Mouse (Mus musculus) midbrain, embryonic 16.5 days (tissue): ENCODE data around the gene Nmnat2. TPM values are rescaled to one million over a fixed set of nuclear protein-coding genes. Genes with fewer than 3 reads are reported as not detected.

Experiments used
- ATAC-seq: fragments of 200-750 bp; cut with Nextera tagmentation; 2 replicates; pipeline ENCODE4 v1.8.0; 2017; ENCODE audit warnings: moderate TSS enrichment
- H3K27ac ChIP-seq: fragments of 300-500 bp; sonication (generic); 2 replicates; pipeline ENCODE4 v1.5.1; 2014; ENCODE audit warnings: mild to moderate bottlenecking, low read length, mixed read lengths
- H3K27me3 ChIP-seq: fragments of 300-500 bp; sonication (generic); 2 replicates; pipeline ENCODE4 v1.6.1; 2014; ENCODE audit warnings: low read depth, low read length, mixed read lengths; ENCODE audit not compliant: control insufficient read depth, insufficient read depth
- H3K36me3 ChIP-seq: fragments of 300-500 bp; sonication (generic); 2 replicates; pipeline ENCODE4 v1.6.1; 2014; ENCODE audit warnings: mild to moderate bottlenecking, low read length, moderate library complexity, mixed read lengths; ENCODE audit not compliant: control insufficient read depth, insufficient read depth
- H3K4me1 ChIP-seq: fragments of 300-500 bp; sonication (generic); 2 replicates; pipeline ENCODE4 v1.6.1; 2014; ENCODE audit warnings: mild to moderate bottlenecking, low read length, mixed read lengths; ENCODE audit not compliant: control insufficient read depth, insufficient read depth
- H3K4me2 ChIP-seq: fragments of 300-500 bp; sonication (generic); 2 replicates; pipeline ENCODE4 v1.6.1; 2014; ENCODE audit warnings: mild to moderate bottlenecking, low read length, mixed read lengths
- H3K4me3 ChIP-seq: fragments of 300-500 bp; sonication (generic); 2 replicates; pipeline ENCODE4 v1.5.1; 2014; ENCODE audit warnings: low read depth, mild to moderate bottlenecking, low read length, moderate library complexity, mixed read lengths
- H3K9ac ChIP-seq: fragments of 300-500 bp; sonication (generic); 2 replicates; pipeline ENCODE4 v1.6.1; 2014; ENCODE audit warnings: low read depth, low read length, mixed read lengths
- H3K9me3 ChIP-seq: fragments of 300-500 bp; sonication (generic); replicated peaks from 2 replicates; pipeline ENCODE4 v1.6.1; 2014; ENCODE audit warnings: mild to moderate bottlenecking, low read length, mixed read lengths; ENCODE audit not compliant: control insufficient read depth, poor library complexity, severe bottlenecking
- WGBS: fragments of 180-500 bp; shearing (Covaris S2); extraction: QIAGEN DNeasy Blood & Tissue Kit; methylation state at CpG from one replicate; pipeline ENCODE4 v1.1.7; 2014; 5-methylcytosine and 5-hydroxymethylcytosine counted together
- polyA plus RNA-seq: library from polyadenylated mRNA; unstranded; fragments of >200 nt; fragmentation: Nextera tagmentation; extraction: Ambion mirVana; gene quantifications from 2 replicates; pipeline ENCODE4 v1.2.1, GENCODE M21; 2015

Gene Nmnat2
- polyA plus RNA-seq, 1 experiment from 2014 or later, result 92.9 TPM

- 85% methylated on average over 5 of the region's 5 CpGs for WGBS
- Histone ChIP-seq H3K27ac (no peak overlapping the region), H3K4me3 (no peak overlapping the region), H3K36me3 (0 out of 2 replicates have a peak, but pooled peaks cover 3% of the 10 kb centered on the region), H3K4me1 (no peaks in the 10 kb centered on the region), H3K9ac (no peak overlapping the region), H3K9me3 (no peaks in the 10 kb centered on the region), H3K27me3 (no peaks in the 10 kb centered on the region), H3K4me2 (no peak overlapping the region)
- ATAC-seq, result no peak
Observed at GRCm38 (mm10) chr1:153087771-153088170, 133.0 kb downstream of the Nmnat2 start.

DNA sequence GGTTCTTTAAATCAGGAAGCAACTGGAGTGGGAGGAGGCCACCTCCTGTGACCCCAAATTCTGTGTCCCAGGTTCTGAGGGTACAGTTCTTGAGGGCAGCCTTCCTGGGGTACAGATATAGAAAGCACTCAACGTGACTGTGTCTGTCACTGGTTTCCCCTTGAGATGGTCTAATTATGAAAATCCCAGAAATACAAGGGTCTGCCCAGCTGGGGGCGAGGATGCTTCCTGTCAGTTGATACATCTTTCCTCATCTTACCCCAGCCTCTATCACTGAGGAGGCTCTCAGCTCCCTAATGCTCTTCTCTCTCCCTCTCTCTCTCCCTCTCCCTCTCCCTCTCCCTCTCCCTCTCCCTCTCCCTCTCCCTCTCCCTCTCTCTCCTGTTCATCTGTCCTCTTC, 135.3 kb downstream of the Nmnat2 start:
- Histone ChIP-seq H3K27me3 (no peaks in the 10 kb centered on the region; the same call in 1 of the 2 replicates), H3K9ac (no peak overlapping the region), H3K27ac (no peak overlapping the region), H3K9me3 (no peaks in the 10 kb centered on the region), H3K4me3 (no peak overlapping the region), H3K36me3 (peaks cover 3% of the 10 kb centered on the region; the same call in 1 of the 2 replicates), H3K4me2 (no peak overlapping the region), H3K4me1 (no peaks in the 10 kb centered on the region)
- no peak for ATAC-seq
- WGBS, result 66% methylated on average over 2 of the region's 2 CpGs

DNA sequence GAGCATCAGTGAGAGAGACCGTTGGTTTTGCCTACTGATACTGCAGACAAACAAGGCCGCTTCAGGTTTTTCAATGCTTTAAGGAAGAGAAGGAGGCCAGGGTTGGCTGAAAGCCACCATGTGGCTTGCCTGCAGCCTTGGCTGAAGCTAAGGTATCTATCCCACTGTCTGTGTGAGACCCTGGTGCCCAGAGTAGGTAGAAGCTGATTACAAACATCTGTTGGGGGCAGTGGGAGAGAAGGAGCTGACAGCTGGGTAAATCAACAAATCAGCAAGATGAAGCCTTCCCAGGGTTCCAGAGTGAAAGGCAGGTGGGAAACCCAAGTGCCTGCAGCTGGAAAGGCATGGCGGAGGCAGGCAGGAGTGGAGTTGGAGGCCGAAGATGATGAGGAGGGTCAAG, 136.0 kb downstream of the Nmnat2 start:
- Histone ChIP-seq H3K36me3 (peaks cover 3% of the 10 kb centered on the region; the same call in 1 of the 2 replicates), H3K4me2 (no peak overlapping the region), H3K27me3 (no peaks in the 10 kb centered on the region; the same call in 1 of the 2 replicates), H3K9me3 (no peaks in the 10 kb centered on the region), H3K27ac (no peak overlapping the region), H3K4me3 (no peak overlapping the region), H3K4me1 (no peaks in the 10 kb centered on the region; the same call in 1 of the 2 replicates), H3K9ac (no peak overlapping the region)
- WGBS, result 92% methylated on average over 4 of the region's 4 CpGs
- no peak for ATAC-seq

DNA sequence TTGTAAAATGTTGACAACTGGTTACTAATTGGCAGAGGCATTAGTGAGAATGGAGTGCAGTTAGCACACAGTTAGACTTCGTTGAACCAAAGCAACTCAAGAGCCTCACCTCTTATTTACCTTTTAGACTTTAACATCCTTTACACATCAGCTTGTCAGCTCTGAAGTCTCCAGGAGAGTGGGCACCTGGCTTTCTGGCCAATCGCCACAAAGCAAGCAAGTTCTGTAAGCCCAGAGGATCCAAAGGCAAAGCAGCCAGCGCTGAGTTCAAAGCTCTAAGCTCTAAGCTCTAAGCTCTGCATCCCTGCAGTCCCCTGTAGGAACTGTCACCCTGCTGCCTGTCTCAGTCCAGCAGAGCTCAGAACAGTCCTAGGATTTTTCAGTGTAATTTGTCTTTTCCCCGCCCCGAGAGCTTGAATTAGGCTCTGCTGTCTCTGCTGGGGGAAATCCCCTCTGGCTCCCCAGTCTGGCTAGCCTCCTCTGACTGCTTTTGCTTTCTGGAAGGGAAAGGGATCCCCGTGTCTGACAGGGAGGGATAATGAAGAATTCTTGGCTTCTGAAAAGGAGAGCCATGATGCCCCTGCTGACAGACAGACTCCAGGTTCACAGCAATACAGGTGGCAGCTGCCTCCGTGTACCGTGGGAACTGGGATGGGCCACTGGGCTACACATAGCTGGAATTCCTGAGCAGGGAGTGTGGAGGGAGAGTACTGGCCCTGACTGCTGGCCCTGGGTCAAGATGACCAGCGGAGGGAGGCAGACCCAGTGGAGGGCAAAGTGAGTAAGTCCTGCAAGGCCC, 136.8 kb downstream of the Nmnat2 start:
- peaks cover 4% of the 10 kb centered on the region; the same call in 1 of the 2 replicates for H3K4me1 ChIP-seq
- no peaks in the 10 kb centered on the region; the same call in 1 of the 2 replicates for H3K27me3 ChIP-seq
- no peaks in the 10 kb centered on the region for H3K9me3 ChIP-seq
- H3K4me3 ChIP-seq, result no peak overlapping the region
- peaks cover 3% of the 10 kb centered on the region; the same call in 1 of the 2 replicates for H3K36me3 ChIP-seq
- peak; percentile 55 for ATAC-seq
- 32% methylated on average over 9 of the region's 9 CpGs for WGBS
- no peak overlapping the region for H3K4me2 ChIP-seq
- H3K27ac ChIP-seq, result no peak overlapping the region; the same call in 1 of the 2 replicates
- H3K9ac ChIP-seq, result no peak overlapping the region

DNA sequence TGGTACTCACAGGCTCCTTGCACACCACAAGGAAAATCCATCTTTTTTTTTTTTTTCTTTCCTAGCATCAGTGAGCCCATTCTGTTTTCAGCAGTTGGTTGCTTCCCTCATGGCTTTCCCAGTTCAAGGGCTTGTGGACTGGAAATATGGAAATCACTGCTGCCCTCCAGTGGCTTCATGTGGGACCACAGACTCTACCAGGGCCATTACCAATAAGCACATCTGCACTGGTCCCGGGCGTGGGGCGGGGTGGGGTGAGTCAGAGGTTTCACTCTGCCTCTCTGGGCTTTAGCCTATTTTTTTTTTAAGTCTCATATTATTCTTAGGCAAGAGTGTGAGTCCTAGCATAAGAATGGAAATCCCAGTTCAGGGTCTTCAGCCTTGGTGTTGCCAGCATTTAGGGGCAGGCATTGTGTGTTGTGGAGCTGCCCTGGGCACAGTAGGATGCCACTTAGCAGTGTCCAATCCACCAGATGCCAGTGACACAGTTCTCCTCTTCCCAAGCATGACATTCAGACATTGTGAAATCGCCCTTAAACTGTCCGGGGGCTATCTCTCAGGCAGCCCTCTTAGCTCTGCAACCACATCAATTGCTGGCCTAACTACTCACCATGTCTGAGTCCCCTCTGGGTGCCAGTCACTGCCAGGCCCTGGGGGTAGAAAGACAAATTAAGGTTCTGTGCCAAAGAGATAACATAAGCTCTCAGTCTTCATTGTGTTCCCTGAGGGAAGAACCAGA, 137.6 kb downstream of the Nmnat2 start:
- no peak overlapping the region for H3K4me2 ChIP-seq
- peak; percentile 75 for ATAC-seq
- no peaks in the 10 kb centered on the region; the same call in 1 of the 2 replicates for H3K27me3 ChIP-seq
- H3K4me3 ChIP-seq, result no peak overlapping the region
- no peak overlapping the region for H3K27ac ChIP-seq
- no peaks in the 10 kb centered on the region for H3K9me3 ChIP-seq
- peaks cover 5% of the 10 kb centered on the region; the same call in 1 of the 2 replicates for H3K36me3 ChIP-seq
- H3K4me1 ChIP-seq, result peaks cover 4% of the 10 kb centered on the region; the same call in 1 of the 2 replicates
- H3K9ac ChIP-seq, result no peak overlapping the region
- 62% methylated on average over 5 of the region's 5 CpGs for whole genome bisulfite sequencing

DNA sequence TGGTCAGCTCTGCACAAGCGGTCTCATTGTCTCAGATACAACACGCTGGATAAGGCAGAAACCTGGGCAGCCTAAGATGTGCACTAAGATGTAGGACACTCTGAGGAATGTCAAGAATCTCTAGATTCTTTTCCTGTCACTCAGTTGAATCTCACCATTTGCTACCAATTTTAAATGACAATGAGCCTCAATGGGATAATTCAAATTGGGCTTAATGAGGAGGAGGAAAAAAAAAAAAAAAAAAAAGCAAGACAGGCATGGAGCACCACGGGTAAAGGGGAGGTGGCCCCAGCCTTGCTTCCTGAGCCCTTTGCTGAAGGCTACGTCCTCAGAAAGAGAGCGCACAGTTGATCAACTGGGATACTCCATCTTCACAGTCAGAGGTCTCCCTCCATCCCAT, 138.4 kb downstream of the Nmnat2 start:
- H3K9me3 ChIP-seq, result no peaks in the 10 kb centered on the region
- no peaks in the 10 kb centered on the region; the same call in 1 of the 2 replicates for H3K27me3 ChIP-seq
- H3K4me2 ChIP-seq, result no peak overlapping the region
- peaks cover 4% of the 10 kb centered on the region; the same call in 1 of the 2 replicates for H3K4me1 ChIP-seq
- no peak overlapping the region for H3K27ac ChIP-seq
- WGBS, result 55% methylated on average over 5 of the region's 5 CpGs
- H3K36me3 ChIP-seq, result peaks cover 6% of the 10 kb centered on the region; the same call in 1 of the 2 replicates
- H3K9ac ChIP-seq, result no peak overlapping the region
- no peak overlapping the region for H3K4me3 ChIP-seq
- ATAC-seq, result no peak

DNA sequence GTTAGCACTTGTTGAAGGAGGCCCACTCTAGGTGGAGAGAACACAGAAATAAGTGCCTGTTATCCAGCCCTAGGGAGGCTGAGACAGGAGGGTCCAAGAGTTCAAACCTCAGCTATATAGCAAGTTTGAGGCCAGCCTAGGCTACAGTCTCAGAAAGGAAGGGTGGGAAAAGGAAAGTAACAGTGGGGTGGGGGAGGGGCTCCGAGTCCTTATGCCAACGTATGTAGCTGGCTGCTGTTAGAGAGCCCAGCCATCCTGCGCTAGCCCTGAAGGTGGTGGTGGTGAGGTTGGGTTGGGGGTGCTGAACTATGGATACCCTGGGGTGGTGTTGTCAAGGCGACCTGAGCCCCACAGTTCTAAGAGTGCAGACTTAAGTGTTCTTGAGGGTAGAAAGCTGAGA, 138.8 kb downstream of the Nmnat2 start:
- Histone ChIP-seq H3K4me3 (no peak overlapping the region), H3K27ac (no peak overlapping the region), H3K4me2 (no peak overlapping the region), H3K9me3 (no peaks in the 10 kb centered on the region), H3K9ac (no peak overlapping the region), H3K27me3 (no peaks in the 10 kb centered on the region; the same call in 1 of the 2 replicates), H3K36me3 (peaks cover 5% of the 10 kb centered on the region; the same call in 1 of the 2 replicates), H3K4me1 (peaks cover 4% of the 10 kb centered on the region; the same call in 1 of the 2 replicates)
- no peak for ATAC-seq
- WGBS, result 79% methylated on average over 4 of the region's 4 CpGs

DNA sequence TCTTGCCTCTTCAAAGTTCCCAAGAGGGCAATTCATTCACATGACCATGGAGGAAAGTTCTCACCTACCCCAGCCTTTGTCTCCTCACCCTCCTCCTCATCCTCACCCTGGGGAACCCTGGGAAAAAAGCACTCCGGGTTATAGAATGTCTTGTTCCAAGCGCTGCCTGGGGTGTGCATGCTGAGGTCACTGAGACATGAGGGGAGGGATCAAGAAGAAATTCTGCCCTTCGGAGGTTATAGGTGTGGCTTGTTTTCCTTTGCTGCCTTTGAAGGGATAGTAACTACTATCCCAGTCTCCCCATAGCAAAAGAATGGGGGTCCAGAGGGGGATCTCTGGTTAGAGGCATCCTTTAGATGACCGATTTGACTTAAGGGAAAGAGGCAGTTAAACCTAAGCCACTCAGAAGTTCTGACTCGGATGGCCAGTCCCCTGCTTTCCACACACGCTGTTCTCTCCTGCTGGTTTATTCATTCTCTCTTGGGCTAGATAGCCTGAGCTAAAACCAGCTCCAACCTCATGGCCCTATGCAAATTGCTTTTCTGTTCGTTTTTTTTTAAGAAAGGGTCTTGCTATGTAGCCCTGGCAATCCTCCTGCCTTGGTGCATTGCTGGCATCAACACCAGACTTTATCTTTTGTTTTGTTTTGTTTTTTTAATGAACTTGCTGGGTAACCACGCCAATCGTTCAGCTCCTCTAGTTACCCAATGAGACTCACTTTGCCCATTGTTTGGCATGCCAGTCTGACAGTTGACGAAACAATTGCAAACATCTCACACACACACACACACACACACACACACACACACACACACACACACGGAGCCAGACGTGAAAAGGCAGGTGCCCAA, 139.7 kb downstream of the Nmnat2 start:
- Histone ChIP-seq H3K4me1 (peaks cover 4% of the 10 kb centered on the region; the same call in 1 of the 2 replicates), H3K4me3 (no peak overlapping the region), H3K27me3 (no peaks in the 10 kb centered on the region; the same call in 1 of the 2 replicates), H3K27ac (no peak overlapping the region), H3K36me3 (peaks cover 2% of the 10 kb centered on the region; the same call in 1 of the 2 replicates), H3K9me3 (no peaks in the 10 kb centered on the region), H3K4me2 (no peak overlapping the region), H3K9ac (no peak overlapping the region)
- no peak for ATAC-seq
- 26% methylated on average over 12 of the region's 12 CpGs for WGBS
